Mouse (Mus musculus): ENCODE measurements around the gene Uck2. TPM values are rescaled to one million over a fixed set of nuclear protein-coding genes. Genes with fewer than 3 reads are reported as not detected.

Gene Uck2
- polyA plus RNA-seq, 2 experiments = 45.7 to 69.3 TPM

GRCm38 (mm10) chr1:167245180-167245641 lies 39.9 kb downstream of the Uck2 start:
- H3K27ac ChIP-seq (replicated peaks; ENCODE audit: low read depth, low read length) = no peak overlapping the region
- 35% methylated on average over 9 of the region's 9 CpGs for WGBS
- no peaks in the 10 kb centered on the region for H3K27me3 ChIP-seq (ENCODE audit: control insufficient read depth, insufficient read depth, low read length)
- peaks cover 49% of the 10 kb centered on the region for H3K4me1 ChIP-seq (ENCODE audit: control insufficient read depth, insufficient read depth, low read length)
- H3K4me3 ChIP-seq (replicated peaks; ENCODE audit: low read length) = no peak overlapping the region
- DNase-seq (ENCODE audit: low spot score) = no peak
- H3K4me2 ChIP-seq (replicated peaks; ENCODE audit: low read depth, low read length, severe bottlenecking) = no peak overlapping the region
- no peaks in the 10 kb centered on the region for H3K36me3 ChIP-seq (ENCODE audit: control insufficient read depth, insufficient read depth, low read length)
- peak; percentile 28; the same call in 1 of the 2 replicates for ATAC-seq (ENCODE audit: low FRiP score, low read depth)
- H3K9ac ChIP-seq (ENCODE audit: low read depth, low read length, severe bottlenecking) = no peak overlapping the region
- TF ChIP-seq POLR2A (IDR thresholded peaks at IDR 0.05; ENCODE audit: borderline replicate concordance, extremely low read depth, insufficient read depth, insufficient read length) = no peak
- H3K9me3 ChIP-seq (ENCODE audit: control insufficient read depth, low read length) = no peaks in the 10 kb centered on the region

DNA sequence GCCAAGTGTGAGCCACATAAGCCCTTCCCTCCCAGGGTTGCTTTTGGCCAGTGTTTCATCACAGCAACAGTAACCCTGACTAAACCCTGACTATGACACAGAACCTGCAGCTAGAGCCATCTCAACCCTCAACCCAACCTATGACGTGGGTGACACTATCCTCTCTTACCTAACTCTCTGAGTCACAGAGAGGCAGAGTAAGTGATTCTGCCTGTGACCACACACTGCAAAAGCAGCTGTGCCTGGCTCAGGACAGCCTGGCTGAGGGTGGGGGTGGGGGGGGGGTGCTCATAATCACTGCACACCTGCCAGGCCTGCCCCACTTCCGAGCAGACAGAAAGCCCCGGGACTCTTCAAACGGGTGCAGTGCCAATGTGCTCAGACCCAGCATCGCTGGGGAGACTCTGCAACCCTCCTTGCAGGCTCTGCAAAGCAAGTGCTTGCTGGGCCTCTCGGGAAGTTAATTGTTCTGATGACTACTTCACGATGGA lies 42.9 kb downstream of the Uck2 start:
- Histone ChIP-seq H3K4me2 (replicated peaks; ENCODE audit: low read depth, low read length, severe bottlenecking) (no peak overlapping the region), H3K36me3 (ENCODE audit: control insufficient read depth, insufficient read depth, low read length) (no peaks in the 10 kb centered on the region), H3K9ac (ENCODE audit: low read depth, low read length, severe bottlenecking) (no peak overlapping the region), H3K9me3 (ENCODE audit: control insufficient read depth, low read length) (no peaks in the 10 kb centered on the region), H3K4me1 (ENCODE audit: control insufficient read depth, insufficient read depth, low read length) (peaks cover 53% of the 10 kb centered on the region), H3K27me3 (ENCODE audit: control insufficient read depth, insufficient read depth, low read length) (no peaks in the 10 kb centered on the region), H3K4me3 (replicated peaks; ENCODE audit: low read length) (no peak overlapping the region), H3K27ac (replicated peaks; ENCODE audit: low read depth, low read length) (no peak overlapping the region)
- ATAC-seq (ENCODE audit: low FRiP score, low read depth) (no peak), DNase-seq (ENCODE audit: low spot score) (no peak)
- no peak for TF ChIP-seq POLR2A (IDR thresholded peaks at IDR 0.05; ENCODE audit: borderline replicate concordance, extremely low read depth, insufficient read depth, insufficient read length)
- 17% methylated on average over 7 of the region's 7 CpGs for WGBS

- WGBS = 72% methylated on average over 3 of the region's 3 CpGs
- H3K9ac ChIP-seq (ENCODE audit: low read depth, low read length, severe bottlenecking) = no peak overlapping the region
- H3K4me1 ChIP-seq (ENCODE audit: control insufficient read depth, insufficient read depth, low read length) = peaks cover 46% of the 10 kb centered on the region
Measured at GRCm38 (mm10) chr1:167241487-167241886, 43.6 kb downstream of the Uck2 start.

DNA sequence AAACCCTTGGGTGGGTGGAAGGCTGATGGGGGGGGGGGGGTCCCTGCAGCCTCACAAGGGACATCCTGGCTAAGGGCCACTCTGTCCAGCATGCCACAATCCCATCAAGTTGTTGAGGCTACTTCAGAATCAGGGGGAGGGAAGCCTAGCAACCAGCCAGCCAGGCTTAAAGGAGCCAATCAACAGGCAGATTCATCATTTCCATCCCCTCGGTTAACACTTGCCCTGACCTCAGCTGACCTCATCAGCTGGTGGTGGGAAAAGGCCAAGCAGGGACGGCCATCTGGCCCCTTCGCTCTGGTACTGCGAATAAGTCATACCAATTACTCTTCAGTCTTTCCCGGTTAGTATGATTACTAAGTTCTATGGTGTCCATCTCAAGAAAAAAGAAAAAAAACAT lies 44.8 kb downstream of the Uck2 start:
- H3K4me2 ChIP-seq (replicated peaks; ENCODE audit: low read depth, low read length, severe bottlenecking) = no peak overlapping the region
- no peaks in the 10 kb centered on the region for H3K9me3 ChIP-seq (ENCODE audit: control insufficient read depth, low read length)
- DNase-seq (ENCODE audit: low spot score) = no peak
- H3K27ac ChIP-seq (replicated peaks; ENCODE audit: low read depth, low read length) = no peak overlapping the region
- ATAC-seq (ENCODE audit: low FRiP score, low read depth) = no peak
- no peak overlapping the region for H3K9ac ChIP-seq (ENCODE audit: low read depth, low read length, severe bottlenecking)
- TF ChIP-seq POLR2A (IDR thresholded peaks at IDR 0.05; ENCODE audit: borderline replicate concordance, extremely low read depth, insufficient read depth, insufficient read length) = no peak
- no peak overlapping the region for H3K4me3 ChIP-seq (replicated peaks; ENCODE audit: low read length)
- 34% methylated on average over 5 of the region's 5 CpGs for WGBS
- peaks cover 8% of the 10 kb centered on the region for H3K36me3 ChIP-seq (ENCODE audit: control insufficient read depth, insufficient read depth, low read length)
- H3K4me1 ChIP-seq (ENCODE audit: control insufficient read depth, insufficient read depth, low read length) = peaks cover 42% of the 10 kb centered on the region
- no peaks in the 10 kb centered on the region for H3K27me3 ChIP-seq (ENCODE audit: control insufficient read depth, insufficient read depth, low read length)

More at GRCm38 (mm10) chr1:167241487-167241886, 43.6 kb downstream of the Uck2 start:
- DNase-seq (ENCODE audit: low spot score) = no peak
- Histone ChIP-seq H3K4me3 (replicated peaks; ENCODE audit: low read length) (no peak overlapping the region), H3K27ac (replicated peaks; ENCODE audit: low read depth, low read length) (no peak overlapping the region), H3K27me3 (ENCODE audit: control insufficient read depth, insufficient read depth, low read length) (no peaks in the 10 kb centered on the region), H3K9me3 (ENCODE audit: control insufficient read depth, low read length) (no peaks in the 10 kb centered on the region), H3K4me2 (replicated peaks; ENCODE audit: low read depth, low read length, severe bottlenecking) (no peak overlapping the region), H3K36me3 (ENCODE audit: control insufficient read depth, insufficient read depth, low read length) (no peaks in the 10 kb centered on the region)
- no peak for ATAC-seq (ENCODE audit: low FRiP score, low read depth)
- no peak for TF ChIP-seq POLR2A (IDR thresholded peaks at IDR 0.05; ENCODE audit: borderline replicate concordance, extremely low read depth, insufficient read depth, insufficient read length)

DNA sequence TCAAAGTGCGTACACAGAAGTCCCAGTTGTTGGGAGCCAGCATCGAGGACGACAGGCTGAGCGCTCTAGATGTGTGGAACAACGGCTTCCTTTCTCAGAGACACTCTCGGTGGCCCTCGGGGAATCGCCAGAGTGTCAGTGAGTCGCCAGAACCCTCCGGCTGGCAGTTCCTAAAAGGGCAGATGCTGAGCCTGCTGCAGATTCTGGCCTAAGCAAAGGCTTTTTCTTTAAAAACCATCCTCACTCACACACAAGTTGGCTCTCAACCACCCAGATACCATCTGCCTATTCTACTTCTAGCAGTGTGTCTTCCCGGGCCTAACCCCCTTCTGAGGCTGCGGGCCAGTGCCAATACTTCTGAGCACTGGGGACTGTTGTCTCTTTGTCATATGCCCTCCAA lies 45.2 kb downstream of the Uck2 start:
- H3K36me3 ChIP-seq (ENCODE audit: control insufficient read depth, insufficient read depth, low read length) = peaks cover 12% of the 10 kb centered on the region
- peaks cover 37% of the 10 kb centered on the region for H3K4me1 ChIP-seq (ENCODE audit: control insufficient read depth, insufficient read depth, low read length)
- DNase-seq (ENCODE audit: low spot score) (no peak), ATAC-seq (ENCODE audit: low FRiP score, low read depth) (no peak)
- H3K27me3 ChIP-seq (ENCODE audit: control insufficient read depth, insufficient read depth, low read length) = no peaks in the 10 kb centered on the region
- H3K9ac ChIP-seq (ENCODE audit: low read depth, low read length, severe bottlenecking) = no peak overlapping the region
- 61% methylated on average over 12 of the region's 12 CpGs for WGBS
- H3K27ac ChIP-seq (replicated peaks; ENCODE audit: low read depth, low read length) = no peak overlapping the region
- H3K9me3 ChIP-seq (ENCODE audit: control insufficient read depth, low read length) = no peaks in the 10 kb centered on the region
- no peak overlapping the region for H3K4me2 ChIP-seq (replicated peaks; ENCODE audit: low read depth, low read length, severe bottlenecking)
- H3K4me3 ChIP-seq (replicated peaks; ENCODE audit: low read length) = no peak overlapping the region
- no peak for TF ChIP-seq POLR2A (IDR thresholded peaks at IDR 0.05; ENCODE audit: borderline replicate concordance, extremely low read depth, insufficient read depth, insufficient read length)
